Mouse (Mus musculus): ENCODE results near the gene Olfr867. TPM values are rescaled to one million over a fixed set of nuclear protein-coding genes. Genes with fewer than 3 reads are reported as not detected.

Olfr867 gene
- polyA plus RNA-seq (2014; fragmentation: Nextera tagmentation; extraction: Ambion mirVana), result not detected in 2 replicates

GRCm38 (mm10) chr9:20057462-20057861 lies at the start of gene Olfr867:
TSS of gene Olfr867 (minus strand) at chr9:20057562.
- Histone ChIP-seq H3K4me1 (ENCODE audit: control insufficient read depth, insufficient read depth, low read length) (no peaks in the 10 kb centered on the region), H3K9ac (ENCODE audit: low read depth, low read length) (no peak within 1 kb of the TSS), H3K27ac (ENCODE audit: low read depth, low read length) (no peak within 1 kb of the TSS), H3K9me3 (replicated peaks; ENCODE audit: control insufficient read depth, low read length) (no peaks in the 10 kb centered on the region), H3K27me3 (ENCODE audit: control insufficient read depth, insufficient read depth, low read length) (no peaks in the 10 kb centered on the region), H3K4me3 (ENCODE audit: low read depth, low read length) (no peak within 1 kb of the TSS), H3K4me2 (no peak within 1 kb of the TSS), H3K36me3 (ENCODE audit: control insufficient read depth, insufficient read depth, low read length) (no peaks in the 10 kb centered on the region)
- WGBS (ENCODE audit: insufficient replicate concordance), result 63% methylated on average over 1 of the region's 1 CpGs
- no peak for ATAC-seq (replicated peaks; ENCODE audit: insufficient number of reproducible peaks, low FRiP score, low TSS enrichment)

- H3K27me3 ChIP-seq (ENCODE audit: control insufficient read depth, insufficient read depth, low read length), result no peaks in the 10 kb centered on the region
- ATAC-seq (replicated peaks; ENCODE audit: insufficient number of reproducible peaks, low FRiP score, low TSS enrichment), result no peak
- no peaks in the 10 kb centered on the region for H3K4me1 ChIP-seq (ENCODE audit: control insufficient read depth, insufficient read depth, low read length)
- H3K36me3 ChIP-seq (ENCODE audit: control insufficient read depth, insufficient read depth, low read length), result no peaks in the 10 kb centered on the region
- H3K4me2 ChIP-seq, result no peak within 1 kb of the TSS
- no peak within 1 kb of the TSS for H3K27ac ChIP-seq (ENCODE audit: low read depth, low read length)
- 0 out of 2 replicates have a peak, but pooled peaks cover 4% of the 10 kb centered on the region for H3K9me3 ChIP-seq (replicated peaks; ENCODE audit: control insufficient read depth, low read length)
- 43% methylated on average over 2 of the region's 2 CpGs for WGBS (ENCODE audit: insufficient replicate concordance)
- no peak within 1 kb of the TSS for H3K4me3 ChIP-seq (ENCODE audit: low read depth, low read length)
- H3K9ac ChIP-seq (ENCODE audit: low read depth, low read length), result no peak within 1 kb of the TSS
These were observed 41.0 kb upstream of the Olfr867 start, which contains the start of gene Olfr868 for GRCm38 (mm10) chr9:20098326-20098725. TSS of gene Olfr868 (plus strand) at chr9:20098626.

GRCm38 (mm10) chr9:20073523-20074177 lies 16.3 kb upstream of the Olfr867 start:
- WGBS (ENCODE audit: insufficient replicate concordance), result 49% methylated on average over 7 of the region's 7 CpGs
- H3K36me3 ChIP-seq (ENCODE audit: control insufficient read depth, insufficient read depth, low read length), result no peaks in the 10 kb centered on the region
- H3K4me2 ChIP-seq, result no peak overlapping the region
- ATAC-seq (replicated peaks; ENCODE audit: insufficient number of reproducible peaks, low FRiP score, low TSS enrichment), result no peak
- H3K27ac ChIP-seq (ENCODE audit: low read depth, low read length), result no peak overlapping the region
- H3K4me1 ChIP-seq (ENCODE audit: control insufficient read depth, insufficient read depth, low read length), result no peaks in the 10 kb centered on the region
- no peaks in the 10 kb centered on the region for H3K27me3 ChIP-seq (ENCODE audit: control insufficient read depth, insufficient read depth, low read length)
- H3K9ac ChIP-seq (ENCODE audit: low read depth, low read length), result no peak overlapping the region
- no peak overlapping the region for H3K4me3 ChIP-seq (ENCODE audit: low read depth, low read length)
- peaks cover 3% of the 10 kb centered on the region; the same call in 1 of the 2 replicates for H3K9me3 ChIP-seq (replicated peaks; ENCODE audit: control insufficient read depth, low read length)

- no peak overlapping the region for H3K4me2 ChIP-seq
- WGBS (ENCODE audit: insufficient replicate concordance), result 89% methylated on average over 1 of the region's 1 CpGs
- ATAC-seq (replicated peaks; ENCODE audit: insufficient number of reproducible peaks, low FRiP score, low TSS enrichment), result no peak
- no peaks in the 10 kb centered on the region for H3K36me3 ChIP-seq (ENCODE audit: control insufficient read depth, insufficient read depth, low read length)
- H3K4me3 ChIP-seq (ENCODE audit: low read depth, low read length), result no peak overlapping the region
- no peak overlapping the region for H3K9ac ChIP-seq (ENCODE audit: low read depth, low read length)
- no peaks in the 10 kb centered on the region for H3K27me3 ChIP-seq (ENCODE audit: control insufficient read depth, insufficient read depth, low read length)
- H3K27ac ChIP-seq (ENCODE audit: low read depth, low read length), result no peak overlapping the region
- H3K9me3 ChIP-seq (replicated peaks; ENCODE audit: control insufficient read depth, low read length), result peaks cover 3% of the 10 kb centered on the region; the same call in 1 of the 2 replicates
- H3K4me1 ChIP-seq (ENCODE audit: control insufficient read depth, insufficient read depth, low read length), result no peaks in the 10 kb centered on the region
These were observed 13.9 kb upstream of the Olfr867 start for GRCm38 (mm10) chr9:20071291-20071690.

- Histone ChIP-seq H3K27ac (ENCODE audit: low read depth, low read length) (no peak overlapping the region), H3K27me3 (ENCODE audit: control insufficient read depth, insufficient read depth, low read length) (no peaks in the 10 kb centered on the region), H3K9ac (ENCODE audit: low read depth, low read length) (no peak overlapping the region), H3K4me1 (ENCODE audit: control insufficient read depth, insufficient read depth, low read length) (no peaks in the 10 kb centered on the region), H3K9me3 (replicated peaks; ENCODE audit: control insufficient read depth, low read length) (peaks cover 3% of the 10 kb centered on the region; the same call in 1 of the 2 replicates), H3K4me3 (ENCODE audit: low read depth, low read length) (no peak overlapping the region), H3K36me3 (ENCODE audit: control insufficient read depth, insufficient read depth, low read length) (no peaks in the 10 kb centered on the region), H3K4me2 (no peak overlapping the region)
- no peak for ATAC-seq (replicated peaks; ENCODE audit: insufficient number of reproducible peaks, low FRiP score, low TSS enrichment)
- WGBS (ENCODE audit: insufficient replicate concordance), result 70% methylated on average over 3 of the region's 3 CpGs
These were observed 12.9 kb upstream of the Olfr867 start for GRCm38 (mm10) chr9:20070236-20070635.

- H3K9me3 ChIP-seq (replicated peaks; ENCODE audit: control insufficient read depth, low read length), result peaks cover 6% of the 10 kb centered on the region
- no peak overlapping the region for H3K27ac ChIP-seq (ENCODE audit: low read depth, low read length)
- no peak overlapping the region for H3K4me2 ChIP-seq
- WGBS (ENCODE audit: insufficient replicate concordance), result 72% methylated on average over 3 of the region's 3 CpGs
- no peaks in the 10 kb centered on the region for H3K36me3 ChIP-seq (ENCODE audit: control insufficient read depth, insufficient read depth, low read length)
- H3K4me1 ChIP-seq (ENCODE audit: control insufficient read depth, insufficient read depth, low read length), result no peaks in the 10 kb centered on the region
- H3K9ac ChIP-seq (ENCODE audit: low read depth, low read length), result no peak overlapping the region
- no peaks in the 10 kb centered on the region for H3K27me3 ChIP-seq (ENCODE audit: control insufficient read depth, insufficient read depth, low read length)
- ATAC-seq (replicated peaks; ENCODE audit: insufficient number of reproducible peaks, low FRiP score, low TSS enrichment), result no peak
- no peak overlapping the region for H3K4me3 ChIP-seq (ENCODE audit: low read depth, low read length)
These were observed 9.4 kb downstream of the Olfr867 start for GRCm38 (mm10) chr9:20047964-20048363.

GRCm38 (mm10) chr9:20027935-20028334 lies 29.4 kb downstream of the Olfr867 start, which contains the start of gene Olfr866:
TSS of gene Olfr866 (minus strand) at chr9:20028035.
- H3K4me3 ChIP-seq (ENCODE audit: low read depth, low read length), result no peak within 1 kb of the TSS
- no peak for ATAC-seq (replicated peaks; ENCODE audit: insufficient number of reproducible peaks, low FRiP score, low TSS enrichment)
- no peaks in the 10 kb centered on the region for H3K4me1 ChIP-seq (ENCODE audit: control insufficient read depth, insufficient read depth, low read length)
- no peak within 1 kb of the TSS for H3K9ac ChIP-seq (ENCODE audit: low read depth, low read length)
- no peak within 1 kb of the TSS for H3K4me2 ChIP-seq
- WGBS (ENCODE audit: insufficient replicate concordance), result 70% methylated on average over 2 of the region's 2 CpGs
- no peak within 1 kb of the TSS for H3K27ac ChIP-seq (ENCODE audit: low read depth, low read length)
- H3K36me3 ChIP-seq (ENCODE audit: control insufficient read depth, insufficient read depth, low read length), result no peaks in the 10 kb centered on the region
- no peaks in the 10 kb centered on the region for H3K9me3 ChIP-seq (replicated peaks; ENCODE audit: control insufficient read depth, low read length)
- no peaks in the 10 kb centered on the region for H3K27me3 ChIP-seq (ENCODE audit: control insufficient read depth, insufficient read depth, low read length)

Data from heart, embryonic 11.5 days (tissue).